Mouse (Mus musculus) liver, embryonic 14.5 days (tissue): ENCODE results near the gene Kat8.
A peak's percentile ranks its signal among the peaks of the same experiment; 100 is the strongest.

Experiments
- CTCF ChIP-seq: IDR thresholded peaks from 2 replicates; pipeline ENCODE4 v1.5.1; 2016; ENCODE audit warnings: antibody characterized with exemption, low read depth, control low read depth
- EP300 ChIP-seq: IDR thresholded peaks from 2 replicates; pipeline ENCODE4 v1.6.1; 2016; ENCODE audit warnings: antibody characterized with exemption, low read depth

DNA sequence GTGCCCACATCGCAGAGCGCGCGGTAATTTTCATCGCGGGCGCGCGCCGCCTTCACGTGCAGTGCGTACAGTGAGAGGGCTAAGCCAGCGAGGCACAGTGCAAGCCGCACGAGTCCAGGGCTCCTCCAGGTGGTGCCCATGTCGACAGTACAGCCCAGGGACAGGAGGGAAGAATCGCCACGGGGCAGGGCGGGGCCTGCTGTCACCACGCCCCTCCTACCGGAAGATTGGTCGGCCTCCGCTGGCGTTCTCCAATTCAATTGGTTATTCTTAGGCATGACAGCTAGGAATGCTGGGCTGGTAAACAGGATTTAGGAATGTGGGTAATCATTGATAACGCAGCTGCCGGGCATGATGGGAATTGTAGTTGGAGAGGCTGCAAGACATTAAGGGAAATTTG is 16.9 kb upstream of the Kat8 start, which contains the start of the genes Gm21974 and Vkorc1:
- TF ChIP-seq CTCF (peak; percentile 78), EP300 (no peak)
